Mouse (Mus musculus): ENCODE results near the gene Tmem235.
"Not testable (repeated sequence)": the region's sequence is repeated elsewhere in the genome, so short reads cannot be mapped to it uniquely, and the experiment has no call there.

Gene Tmem235

DNA sequence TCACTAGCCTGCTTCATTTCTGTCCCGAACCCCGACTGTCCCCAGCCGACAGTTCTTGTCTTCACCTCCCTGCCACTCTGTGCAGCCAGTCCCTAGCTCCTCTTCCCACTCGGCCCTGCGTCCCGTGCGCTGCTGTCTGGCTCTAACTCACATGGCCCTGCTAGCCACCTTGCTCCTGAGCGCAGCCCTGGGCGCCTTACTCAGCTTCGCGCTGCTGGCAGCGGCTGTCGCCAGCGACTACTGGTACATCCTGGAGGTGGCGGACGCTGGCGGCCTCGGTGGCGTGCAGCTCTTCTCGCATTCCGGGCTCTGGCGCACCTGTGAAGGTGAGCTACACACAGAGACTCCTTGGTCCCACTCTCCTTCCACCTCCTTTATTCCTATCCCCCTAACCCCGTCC lies at the start of gene Tmem235:
Gene Tmem235, plus strand, starts transcription at position 152 of the 400 bp plus-strand sequence.
- DNase-seq (ENCODE audit: low spot score), result no peak

DNA sequence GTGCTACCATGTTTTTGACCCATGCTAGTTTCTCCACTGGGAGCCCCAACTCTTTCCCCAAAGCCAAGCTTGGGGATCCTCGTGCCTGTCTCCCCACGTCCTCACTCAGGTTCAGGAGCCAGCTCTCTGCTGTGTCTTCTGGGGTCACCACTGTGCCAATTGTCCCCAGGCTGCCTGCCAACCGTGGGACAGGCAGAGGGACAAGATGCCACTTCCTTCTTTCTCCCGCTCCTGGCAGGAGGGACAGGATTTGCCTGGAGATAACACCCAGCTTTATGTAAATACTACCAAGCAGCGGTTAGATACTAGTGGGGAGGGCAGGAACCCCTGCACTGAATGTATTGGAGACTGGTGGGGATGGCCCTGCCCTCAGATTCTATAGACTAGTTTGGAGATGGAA lies 46.7 kb upstream of the Tmem235 start:
- DNase-seq (ENCODE audit: low spot score), result no peak

DNA sequence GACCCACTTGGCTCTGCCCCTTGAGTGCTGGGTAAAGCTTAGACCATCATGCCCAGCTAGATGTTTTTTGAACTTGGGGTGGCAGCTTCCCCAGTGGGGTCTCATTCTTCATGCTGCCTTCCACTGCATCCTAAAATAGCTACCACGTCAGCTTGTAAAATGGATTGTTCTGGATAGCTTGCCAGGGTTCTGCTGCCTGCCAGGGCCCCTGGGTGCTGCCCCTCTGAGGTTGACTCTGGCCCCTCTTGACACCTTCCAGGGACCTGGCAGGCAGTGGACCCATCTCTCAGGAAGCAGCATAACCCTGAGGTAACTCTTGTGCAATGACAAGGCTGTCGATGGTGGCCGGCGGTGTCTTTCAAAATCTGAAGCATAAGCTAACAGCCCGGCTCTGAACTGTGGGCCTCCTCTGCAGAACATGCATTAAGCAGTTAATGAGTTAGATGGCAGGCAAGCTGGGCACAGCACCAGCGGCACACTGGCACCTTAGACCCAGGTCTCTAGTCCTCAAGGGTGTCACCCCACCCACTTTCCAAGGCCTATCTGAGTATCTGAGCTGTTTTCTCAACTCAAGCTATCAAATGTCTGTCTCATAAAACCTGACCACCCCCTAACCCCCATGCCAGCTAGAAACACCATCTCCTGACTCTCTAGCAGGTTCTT lies 45.7 kb upstream of the Tmem235 start:
- no peak for DNase-seq (ENCODE audit: low spot score)

DNA sequence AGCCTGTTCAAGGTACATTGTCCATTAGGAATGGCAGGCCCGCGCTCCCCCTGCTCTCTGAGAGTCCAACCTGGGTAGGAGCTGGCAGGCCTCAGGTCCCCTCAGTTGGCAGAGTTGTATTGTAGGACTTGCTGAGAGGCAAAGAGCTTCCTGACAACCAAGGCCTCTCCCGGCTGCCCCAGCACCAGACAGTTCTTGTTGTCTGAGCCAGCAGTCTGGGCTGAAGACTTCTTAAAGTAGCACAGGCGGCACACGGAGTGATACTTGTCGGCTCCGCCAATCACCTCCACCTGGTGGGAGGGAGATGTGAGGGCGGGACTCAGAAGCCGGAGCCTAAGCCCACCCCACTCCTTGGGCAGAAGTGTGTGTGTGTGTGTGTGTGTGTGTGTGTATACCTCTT lies 44.7 kb upstream of the Tmem235 start:
- not testable (repeated sequence) for DNase-seq (ENCODE audit: low spot score)

DNA sequence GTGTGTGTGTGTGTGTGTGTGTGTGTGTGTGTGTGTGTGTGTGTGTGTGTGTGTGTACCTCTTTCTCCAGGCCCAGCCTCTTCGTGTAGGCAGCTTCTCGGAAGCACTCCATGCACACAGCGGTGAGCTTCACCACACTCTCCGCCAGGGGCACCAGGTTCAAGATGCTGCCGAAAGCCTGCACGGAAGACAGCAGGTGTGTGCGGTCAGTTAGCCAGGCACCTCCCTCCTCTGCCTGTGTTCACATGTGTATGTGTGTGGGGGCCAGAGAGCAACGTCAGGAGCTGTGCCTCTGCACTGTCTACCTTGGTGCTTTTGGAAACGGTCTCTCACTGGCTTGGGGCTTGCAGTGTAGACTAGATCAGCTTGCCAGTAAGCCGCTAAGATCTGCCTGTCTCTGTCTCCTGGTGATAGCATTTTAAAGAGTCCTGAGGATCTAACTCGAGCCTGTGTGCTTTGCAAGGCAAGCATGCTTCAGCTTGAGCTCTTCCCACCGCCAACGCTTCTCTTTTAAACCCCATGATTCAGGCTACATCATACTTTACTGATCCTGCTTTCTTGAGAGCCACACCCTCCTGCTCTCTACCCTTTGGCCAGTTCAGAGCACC lies 44.1 kb upstream of the Tmem235 start:
- no peak for DNase-seq (ENCODE audit: low spot score)

DNA sequence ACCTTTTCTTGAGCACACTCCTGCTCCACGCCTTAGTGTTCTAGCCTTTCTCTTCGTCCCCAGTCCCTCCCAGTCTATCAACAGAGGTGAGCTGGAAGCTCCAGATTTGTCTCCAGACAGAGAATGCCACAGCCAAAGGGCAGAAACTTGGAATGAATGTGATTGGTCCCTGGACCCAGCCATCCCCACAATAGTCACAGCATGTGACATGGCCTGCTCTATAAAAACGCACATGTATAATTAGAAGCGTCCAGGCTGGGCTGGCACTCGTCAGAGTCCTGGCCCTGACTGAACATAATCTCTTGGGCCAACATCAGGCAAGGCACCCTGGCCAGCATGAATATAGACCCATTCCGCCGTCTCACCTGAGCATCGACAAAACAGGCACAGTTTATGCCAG lies 41.5 kb upstream of the Tmem235 start:
- no peak for DNase-seq (ENCODE audit: low spot score)

DNA sequence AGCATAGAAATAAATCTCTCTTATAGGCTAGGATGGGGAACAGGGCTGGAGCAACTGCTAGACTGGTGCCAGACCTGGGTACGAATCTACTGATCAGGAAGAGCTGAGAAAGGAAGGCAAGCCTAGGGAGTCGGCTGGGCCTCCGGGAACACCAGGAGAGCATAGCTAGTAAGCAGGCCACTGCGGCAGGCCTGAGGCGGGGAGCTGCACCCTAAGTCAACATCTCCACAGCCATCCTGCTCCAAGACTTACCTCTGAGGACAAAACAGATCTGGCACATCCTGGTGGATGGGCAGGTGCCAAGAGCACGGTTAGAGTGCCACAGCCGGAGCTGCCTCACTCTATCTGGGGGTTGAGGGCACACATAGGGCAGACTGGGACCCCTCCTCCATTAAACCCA lies 40.4 kb upstream of the Tmem235 start:
- DNase-seq (ENCODE audit: low spot score), result no peak

DNA sequence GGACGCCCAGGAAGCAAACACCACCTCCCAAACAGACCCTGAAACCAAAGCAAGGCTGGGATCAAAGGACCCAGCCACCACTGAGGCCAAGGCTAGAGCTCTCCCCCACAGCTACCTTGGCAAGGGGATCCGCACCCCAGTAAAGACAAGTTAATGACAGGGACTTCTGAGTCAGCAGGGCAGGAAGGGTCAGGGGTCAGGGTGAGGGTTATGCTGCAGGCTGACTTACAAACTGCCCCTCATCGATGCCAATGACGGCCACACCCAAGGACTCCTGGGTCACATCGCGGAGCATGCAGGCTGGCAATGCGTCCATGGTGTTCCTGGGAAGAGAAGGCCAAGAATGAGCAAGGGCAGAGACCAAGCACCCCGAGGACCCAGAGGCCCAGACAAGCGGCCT lies 38.7 kb upstream of the Tmem235 start:
- DNase-seq (ENCODE audit: low spot score), result no peak

DNA sequence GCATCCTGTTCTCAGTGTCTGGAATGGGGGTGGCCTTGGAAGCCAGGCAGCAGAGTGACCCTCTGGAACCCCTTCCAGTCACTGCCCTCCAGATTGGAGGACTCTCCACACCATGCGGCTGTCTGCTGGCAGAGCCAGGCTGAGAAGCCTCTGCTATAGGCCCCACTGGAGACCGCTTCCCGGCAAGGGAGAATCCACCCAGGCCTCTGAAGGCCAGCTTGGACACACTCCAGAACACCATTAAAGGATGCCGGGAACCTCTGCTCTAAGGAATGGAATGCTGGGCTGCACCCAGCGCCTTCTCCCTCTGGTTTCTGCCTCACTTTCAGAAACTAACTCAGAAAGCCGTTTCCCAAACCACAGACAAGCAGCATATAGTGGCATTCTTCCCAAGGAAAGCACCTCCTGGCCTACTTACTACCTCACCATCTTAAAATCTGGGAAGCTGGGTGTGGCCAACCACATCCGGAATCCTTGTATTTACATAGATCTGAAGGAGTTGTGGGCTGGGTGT lies 37.8 kb upstream of the Tmem235 start:
- no peak for DNase-seq (ENCODE audit: low spot score)

DNA sequence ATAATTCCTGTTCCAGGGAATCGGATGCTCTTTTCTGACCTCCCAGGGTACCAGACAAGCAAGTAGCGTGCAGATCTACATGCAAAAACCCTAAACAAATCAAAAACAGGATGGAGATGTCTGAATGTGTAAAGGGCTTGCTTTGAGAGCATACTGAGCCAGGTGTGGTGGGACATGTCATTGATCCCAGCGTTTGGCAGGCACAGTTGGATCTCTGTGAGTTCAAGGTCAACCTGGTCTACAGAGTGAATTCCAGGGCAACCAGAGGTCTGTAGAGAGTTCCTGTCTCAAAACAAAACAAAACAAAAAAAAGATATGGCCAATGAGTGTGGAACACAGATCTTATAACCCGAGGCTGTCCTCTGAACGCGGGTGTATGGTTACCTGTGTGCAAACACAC lies 37.1 kb upstream of the Tmem235 start:
- no peak for DNase-seq (ENCODE audit: low spot score)

DNA sequence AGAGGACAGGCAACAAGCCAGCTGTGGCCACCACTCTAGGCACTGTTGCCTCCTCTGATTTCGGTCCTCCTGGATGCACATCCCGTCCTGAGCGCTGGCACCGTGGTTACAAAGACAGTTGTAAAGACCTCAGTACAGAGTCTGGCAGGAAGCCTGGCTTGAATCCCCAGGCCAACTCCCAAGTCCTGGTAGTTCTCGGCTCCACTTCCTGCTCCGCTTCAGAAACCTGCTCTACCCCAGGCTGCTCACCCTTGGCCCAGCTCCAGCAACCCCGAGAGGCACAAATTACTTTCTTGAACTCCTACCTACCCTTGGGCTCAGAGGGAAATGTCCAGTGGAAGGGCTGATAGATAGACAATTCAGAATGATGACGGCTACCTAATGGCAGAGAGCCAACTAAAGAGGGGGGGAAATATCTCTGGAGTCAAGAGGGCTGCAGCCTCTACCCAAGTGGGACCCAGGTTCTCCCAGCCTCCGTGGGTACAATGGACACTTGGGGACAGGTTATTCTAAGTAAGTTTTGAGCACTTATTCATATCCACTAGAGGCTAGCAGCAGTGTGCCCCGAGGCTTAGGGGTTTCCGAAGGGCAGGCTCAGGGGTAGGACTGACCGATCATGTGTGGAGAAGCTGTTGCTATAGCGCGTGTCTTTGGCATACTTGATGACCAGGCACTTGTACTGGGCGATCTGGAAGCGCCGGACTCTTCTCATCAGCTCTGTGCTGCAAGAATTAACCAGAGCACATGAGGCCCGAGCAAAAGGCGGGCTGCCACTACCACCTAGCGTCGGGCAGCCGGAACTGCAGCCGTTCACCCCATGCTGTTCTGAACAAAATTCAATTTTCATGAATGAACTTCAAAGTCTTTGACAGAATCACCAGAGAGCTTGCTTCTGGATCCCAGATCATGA lies 36.2 kb upstream of the Tmem235 start:
- DNase-seq (ENCODE audit: low spot score), result peak; percentile 70

DNA sequence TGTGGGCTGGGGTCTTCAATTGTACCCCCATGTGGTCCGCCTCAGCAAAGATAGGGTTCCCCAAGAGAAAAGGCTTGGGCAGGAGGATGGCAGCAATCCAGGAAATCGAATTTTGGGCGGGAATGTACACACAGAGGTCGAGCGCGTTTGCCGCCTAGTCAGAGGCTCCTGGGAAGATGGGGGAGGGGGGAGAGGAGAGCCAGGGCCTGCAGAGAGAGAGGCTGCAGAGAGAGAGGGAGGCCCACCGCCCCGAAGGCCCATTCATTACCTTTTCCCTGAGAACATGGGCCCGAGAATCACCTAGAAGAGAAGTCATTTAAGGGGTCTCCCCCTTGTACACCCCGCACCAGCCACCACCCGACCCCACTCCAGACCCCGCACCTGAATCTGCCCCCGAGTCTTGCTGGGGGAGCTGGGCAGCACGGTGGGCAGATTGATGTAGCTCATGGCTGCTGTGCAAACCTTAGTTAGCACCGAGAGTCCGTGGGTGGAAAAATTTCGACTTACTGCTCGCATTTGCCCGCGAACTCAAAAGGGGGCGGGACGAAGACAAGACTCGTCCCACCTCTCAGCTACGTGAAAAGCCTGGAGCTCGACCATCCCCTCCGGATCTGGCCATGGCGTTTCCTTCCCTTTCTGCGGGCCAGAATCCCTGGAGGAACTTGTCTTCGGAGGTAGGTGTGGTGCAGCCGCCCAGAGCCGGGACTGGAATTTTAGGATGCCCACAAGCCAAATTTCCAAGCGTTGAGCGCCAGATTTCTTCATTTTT lies 35.0 kb upstream of the Tmem235 start, which contains the start of the genes Afmid and Tk1:
Gene Afmid, plus strand, starts transcription at position 592 of the 769 bp plus-strand sequence.
Gene Tk1, minus strand, starts transcription at position 760 of the 769 bp plus-strand sequence.
- peak; percentile 84 for DNase-seq (ENCODE audit: low spot score)

DNA sequence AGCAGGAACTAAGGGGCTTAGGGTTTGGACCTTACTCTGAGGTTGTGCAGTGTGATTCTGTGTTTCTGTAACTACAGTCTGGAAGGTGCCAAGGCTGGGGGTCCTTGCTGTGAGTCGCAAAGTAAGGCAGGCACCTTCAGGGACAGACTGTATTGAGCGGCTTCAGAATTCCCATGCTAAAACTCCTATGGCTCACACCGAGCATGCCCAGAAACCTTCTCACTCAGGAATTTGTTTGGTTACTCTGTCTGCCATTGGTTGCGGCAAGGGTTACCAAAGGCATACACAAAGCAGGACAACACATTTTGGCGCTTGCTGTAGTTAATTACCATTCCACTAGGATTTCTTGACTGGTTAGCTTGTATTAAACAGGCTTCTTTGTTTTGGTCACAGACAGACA lies 34.4 kb upstream of the Tmem235 start:
- DNase-seq (ENCODE audit: low spot score), result no peak

DNA sequence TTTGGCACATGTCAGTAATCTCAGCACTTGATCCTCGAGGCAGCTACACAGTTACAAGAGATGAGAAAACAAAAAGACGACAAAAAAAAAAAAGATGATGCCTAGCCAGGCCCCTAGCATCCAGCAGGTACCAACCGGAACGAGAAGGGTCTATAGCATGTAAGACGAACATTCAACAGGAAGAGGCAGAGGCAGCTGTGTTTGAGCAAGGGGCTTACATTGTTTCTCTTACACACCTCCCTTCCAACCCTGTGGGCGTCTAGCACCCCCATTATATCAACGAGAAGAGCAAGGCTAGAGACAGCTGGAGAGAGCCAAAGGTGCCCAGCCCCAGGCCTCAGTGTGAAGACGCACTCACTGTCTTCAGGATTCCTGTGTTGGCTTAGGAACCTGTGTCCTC lies 33.6 kb upstream of the Tmem235 start:
- DNase-seq (ENCODE audit: low spot score), result no peak

DNA sequence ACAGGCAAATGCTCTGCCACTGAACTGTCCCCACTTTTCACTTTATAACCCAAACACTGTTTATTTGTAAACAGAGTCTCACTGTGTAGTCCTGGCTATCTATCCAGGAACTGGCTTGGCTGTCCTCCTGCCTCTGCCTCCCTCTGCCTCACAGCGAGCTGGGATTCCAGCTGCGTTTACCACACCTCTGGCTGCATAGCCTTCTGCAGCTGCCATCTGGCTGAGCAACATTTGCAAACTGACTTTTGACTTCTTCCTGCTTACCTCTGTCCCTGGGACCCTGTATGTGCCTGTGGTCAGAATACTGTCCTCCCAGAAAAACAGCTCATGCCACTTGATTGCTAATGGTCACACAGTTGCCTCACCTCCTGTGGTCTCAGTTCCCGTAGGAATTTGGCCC lies 33.2 kb upstream of the Tmem235 start:
- DNase-seq (ENCODE audit: low spot score), result no peak

DNA sequence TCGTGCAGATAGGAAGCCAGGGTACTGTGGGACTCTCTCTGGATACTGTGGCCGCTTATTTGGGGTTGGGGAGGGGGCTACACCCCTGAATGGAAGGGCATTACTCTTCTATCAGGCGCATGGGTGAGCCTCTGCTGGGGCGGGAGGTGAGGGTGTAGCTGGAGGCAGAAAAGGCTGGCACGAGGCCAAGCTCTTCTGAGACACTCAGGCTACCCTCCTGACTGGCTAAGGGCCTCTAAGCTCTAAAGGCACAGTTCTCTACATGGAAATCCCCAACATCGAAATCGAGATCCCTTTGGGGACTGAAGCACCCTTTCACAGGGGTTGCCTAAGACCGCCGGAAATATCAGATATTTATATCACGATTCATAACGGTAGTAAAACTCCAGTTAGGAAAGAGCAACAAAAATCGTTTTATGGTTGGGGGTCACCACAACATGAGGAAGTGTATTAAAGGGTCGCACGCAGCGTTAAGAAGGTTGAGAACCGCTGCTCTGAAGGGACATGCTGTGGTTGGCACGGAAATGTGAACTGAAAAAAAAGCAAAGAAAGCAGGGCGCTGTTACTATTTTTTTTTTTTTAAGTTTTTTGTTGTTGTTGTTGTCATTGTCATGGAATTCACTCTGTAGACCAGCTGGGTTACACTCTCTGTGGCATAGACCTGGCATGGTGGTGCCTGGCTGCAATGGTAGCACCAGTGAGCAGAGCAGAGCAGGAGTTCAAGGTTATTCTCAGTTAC lies 32.2 kb upstream of the Tmem235 start:
- DNase-seq (ENCODE audit: low spot score), result no peak

DNA sequence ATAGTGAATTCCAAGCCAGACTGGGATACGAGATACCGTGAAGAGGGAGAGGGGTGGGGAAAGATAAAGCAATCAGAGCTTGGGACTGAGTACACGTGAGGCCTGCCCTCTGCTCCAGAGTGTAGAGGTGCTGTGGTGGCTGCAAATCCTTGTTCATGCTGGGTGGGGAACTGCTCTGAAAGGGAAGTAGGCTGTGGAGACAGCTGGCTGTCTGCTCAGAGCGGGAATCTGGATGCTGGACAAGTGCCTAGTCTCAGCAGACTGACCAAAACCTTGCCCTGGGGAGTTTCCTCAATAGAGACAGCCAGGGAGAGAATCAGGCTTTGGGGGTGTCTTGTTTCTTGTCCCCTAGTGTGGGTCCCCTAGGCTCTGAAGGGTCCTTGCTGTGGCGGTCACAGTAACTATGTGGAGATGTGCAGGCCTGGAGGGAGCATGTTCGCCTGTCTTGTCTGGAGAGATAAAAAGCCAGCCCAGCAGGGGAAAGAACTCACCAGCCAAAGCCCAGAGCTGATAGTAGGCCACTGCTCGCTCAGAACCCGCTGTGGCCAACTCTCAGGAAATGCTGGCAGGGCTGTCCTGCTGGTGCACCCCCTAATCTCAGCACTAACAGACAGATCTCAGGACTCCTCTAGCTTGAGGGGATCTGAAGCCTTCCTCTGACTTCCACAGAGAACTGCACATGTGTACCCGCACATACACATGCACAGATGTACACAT lies 31.5 kb upstream of the Tmem235 start:
- peak; percentile 47 for DNase-seq (ENCODE audit: low spot score)

DNA sequence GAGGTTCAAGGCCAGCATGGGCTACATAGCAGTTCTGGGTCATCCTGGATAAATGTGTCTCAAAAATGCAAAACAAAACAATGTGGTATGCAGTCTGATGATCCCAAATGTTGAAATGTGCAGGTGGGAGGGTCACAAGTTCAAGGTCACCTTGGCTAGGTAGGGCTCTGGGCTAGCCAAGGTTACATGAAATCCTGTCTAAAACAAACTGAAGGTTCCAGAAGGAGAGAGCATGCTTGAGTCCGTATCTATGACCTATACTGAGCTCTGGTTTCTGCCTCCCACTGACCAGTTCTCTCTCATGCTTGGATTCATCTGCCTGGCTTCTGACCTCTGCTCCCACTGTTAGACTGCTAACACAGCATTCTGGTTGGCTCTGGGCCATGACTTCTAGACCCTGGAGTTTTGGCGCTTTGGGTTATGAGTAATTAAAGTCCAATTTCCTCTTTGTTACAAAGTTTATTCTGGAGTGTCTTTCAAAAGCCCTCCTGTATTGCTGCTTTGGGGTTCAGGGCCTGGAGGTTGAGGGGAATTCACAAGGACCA lies 30.8 kb upstream of the Tmem235 start:
- DNase-seq (ENCODE audit: low spot score), result no peak

DNA sequence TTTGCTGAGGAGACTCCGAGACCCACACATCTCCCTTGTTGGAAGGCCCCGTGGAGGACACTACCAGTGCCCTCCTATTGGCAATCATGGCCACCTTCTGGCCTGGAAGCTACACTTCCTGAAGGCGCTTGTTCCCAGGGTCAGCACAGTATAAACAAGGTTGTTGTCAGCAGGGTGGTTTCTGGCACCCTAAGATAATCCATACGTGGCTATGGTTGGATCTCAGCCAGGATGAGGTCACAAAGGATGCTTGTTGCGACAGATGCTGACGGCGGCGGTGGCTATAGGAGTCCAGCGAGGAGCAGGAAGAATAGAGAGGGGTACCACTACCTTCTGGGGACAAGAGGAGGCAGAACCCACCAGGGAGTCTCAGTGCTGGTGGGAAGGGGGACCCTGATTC lies 30.2 kb upstream of the Tmem235 start:
- no peak for DNase-seq (ENCODE audit: low spot score)
